Mouse (Mus musculus) limb, embryonic 14.5 days (tissue): Measurements from ENCODE around the gene Fam110a. TPM values are rescaled to one million over a fixed set of nuclear protein-coding genes. Genes with fewer than 3 reads are reported as not detected.

Source experiments
- ATAC-seq: fragments of 200-750 bp; cut with Nextera tagmentation; 2 replicates; pipeline ENCODE4 v1.8.0; 2017; ENCODE audit warnings: low read depth, moderate number of reproducible peaks, moderate TSS enrichment; ENCODE audit not compliant: low FRiP score
- DNase-seq: peaks from one replicate; pipeline ENCODE4 v3.0.0-alpha.2; 2015; ENCODE audit warnings: low spot score
- H3K27ac ChIP-seq: fragments of 300-500 bp; sonication (generic); replicated peaks from 2 replicates; pipeline ENCODE4 v1.5.1; 2014; ENCODE audit warnings: low read depth, mild to moderate bottlenecking, low read length, moderate library complexity, mixed read lengths
- H3K27me3 ChIP-seq: fragments of 300-500 bp; sonication (generic); 2 replicates; pipeline ENCODE4 v1.6.1; 2014; ENCODE audit warnings: low read length, mixed read lengths; ENCODE audit not compliant: control insufficient read depth, insufficient read depth
- H3K36me3 ChIP-seq: fragments of 300-500 bp; sonication (generic); 2 replicates; pipeline ENCODE4 v1.6.1; 2014; ENCODE audit warnings: mild to moderate bottlenecking, low read length, moderate library complexity, mixed read lengths; ENCODE audit not compliant: control insufficient read depth, insufficient read depth
- H3K4me1 ChIP-seq: fragments of 300-500 bp; sonication (generic); 2 replicates; pipeline ENCODE4 v1.6.1; 2014; ENCODE audit warnings: antibody characterized with exemption, low read length, mixed read lengths; ENCODE audit not compliant: control insufficient read depth, insufficient read depth
- H3K4me2 ChIP-seq: fragments of 300-500 bp; sonication (generic); replicated peaks from 2 replicates; pipeline ENCODE4 v1.6.1; 2014; ENCODE audit warnings: low read depth, mild to moderate bottlenecking, low read length, moderate library complexity; ENCODE audit not compliant: severe bottlenecking
- H3K4me3 ChIP-seq: fragments of 300-500 bp; sonication (generic); replicated peaks from 2 replicates; pipeline ENCODE4 v1.5.1; 2014; ENCODE audit warnings: low read length
- H3K9ac ChIP-seq: fragments of 300-500 bp; sonication (generic); 2 replicates; pipeline ENCODE4 v1.6.1; 2014; ENCODE audit warnings: mild to moderate bottlenecking, low read depth, low read length, moderate library complexity; ENCODE audit not compliant: severe bottlenecking
- H3K9me3 ChIP-seq: fragments of 300-500 bp; sonication (generic); 2 replicates; pipeline ENCODE4 v1.6.1; 2016; ENCODE audit warnings: low read length; ENCODE audit not compliant: control insufficient read depth
- POLR2A ChIP-seq: fragments of 200-500 bp; IDR thresholded peaks from 2 replicates; pipeline ENCODE4 v1.8.0; 2012; ENCODE audit warnings: inconsistent platforms, mild to moderate bottlenecking, moderate library complexity, borderline replicate concordance; ENCODE audit not compliant: insufficient read depth, insufficient read length; ENCODE audit errors: extremely low read depth
- WGBS: fragments of 180-500 bp; shearing (Covaris S2); extraction: QIAGEN DNeasy Blood & Tissue Kit; methylation state at CpG from one replicate; pipeline ENCODE4 v1.1.7; 2014; 5-methylcytosine and 5-hydroxymethylcytosine counted together
- polyA plus RNA-seq, 2 experiments: library from polyadenylated mRNA; depleted of rRNA in 1 of 2; stranded (reverse) in 1 of 2; unstranded in 1 of 2; fragments of >200 nt; fragmentation: Nextera tagmentation in 1 of 2; extraction: Ambion mirVana in 1 of 2; gene quantifications; 2 replicates each; pipeline versions ENCODE4 v1.2.1 to v1.2.3; 2012 to 2014

The Fam110a gene
- polyA plus RNA-seq, 2 experiments, result 14.6 to 23.5 TPM

DNA sequence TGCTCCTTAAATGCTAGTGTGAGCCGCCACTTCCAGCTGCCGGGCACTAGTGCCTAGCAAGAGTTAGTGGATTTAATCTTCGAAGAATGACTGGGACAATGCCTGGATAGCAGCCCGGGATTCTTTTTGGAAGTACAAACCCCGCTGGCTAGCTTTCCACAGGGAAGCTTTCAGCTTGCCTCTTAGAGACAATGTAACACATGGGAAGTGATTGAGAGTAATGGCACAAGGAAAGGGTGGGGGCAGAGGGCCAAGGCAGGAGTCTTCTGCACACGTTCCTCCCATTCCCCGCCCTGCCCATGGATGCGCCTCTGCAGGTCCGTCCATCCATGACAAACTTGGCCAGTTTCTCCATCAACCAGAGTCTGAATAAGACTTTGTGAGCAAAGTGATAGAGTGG lies 36.6 kb upstream of the Fam110a start:
- no peaks in the 10 kb centered on the region for H3K9me3 ChIP-seq
- TF ChIP-seq POLR2A, result no peak

GRCm38 (mm10) chr2:152015997-152016396 lies 36.0 kb upstream of the Fam110a start:
- ATAC-seq (no peak), DNase-seq (no peak)
- H3K4me2 ChIP-seq, result no peak overlapping the region
- no peaks in the 10 kb centered on the region for H3K4me1 ChIP-seq
- no peaks in the 10 kb centered on the region for H3K9me3 ChIP-seq
- no peak overlapping the region for H3K27ac ChIP-seq
- whole genome bisulfite sequencing, result 44% methylated on average over 4 of the region's 4 CpGs
- TF ChIP-seq POLR2A, result no peak
- H3K36me3 ChIP-seq, result no peaks in the 10 kb centered on the region
- no peak overlapping the region for H3K4me3 ChIP-seq
- H3K9ac ChIP-seq, result no peak overlapping the region
- H3K27me3 ChIP-seq, result no peaks in the 10 kb centered on the region

More for the DNA sequence above, 36.6 kb upstream of the Fam110a start:
- Histone ChIP-seq H3K27me3 (no peaks in the 10 kb centered on the region), H3K9ac (no peak overlapping the region), H3K4me1 (no peaks in the 10 kb centered on the region), H3K36me3 (no peaks in the 10 kb centered on the region), H3K27ac (no peak overlapping the region), H3K4me2 (no peak overlapping the region), H3K4me3 (no peak overlapping the region)
- WGBS, result 76% methylated on average over 9 of the region's 9 CpGs
- ATAC-seq (no peak), DNase-seq (no peak)

GRCm38 (mm10) chr2:152012701-152013100 lies 32.7 kb upstream of the Fam110a start:
- no peaks in the 10 kb centered on the region for H3K4me1 ChIP-seq
- 76% methylated on average over 2 of the region's 2 CpGs for WGBS
- H3K9ac ChIP-seq, result no peak overlapping the region
- no peaks in the 10 kb centered on the region for H3K27me3 ChIP-seq
- no peaks in the 10 kb centered on the region for H3K9me3 ChIP-seq
- ATAC-seq, result no peak
- TF ChIP-seq POLR2A, result no peak
- H3K36me3 ChIP-seq, result no peaks in the 10 kb centered on the region
- no peak for DNase-seq
- no peak overlapping the region for H3K27ac ChIP-seq
- no peak overlapping the region for H3K4me3 ChIP-seq
- no peak overlapping the region for H3K4me2 ChIP-seq

GRCm38 (mm10) chr2:152012222-152012621 lies 32.2 kb upstream of the Fam110a start:
- WGBS, result 66% methylated on average over 4 of the region's 4 CpGs
- H3K9ac ChIP-seq, result no peak overlapping the region

DNA sequence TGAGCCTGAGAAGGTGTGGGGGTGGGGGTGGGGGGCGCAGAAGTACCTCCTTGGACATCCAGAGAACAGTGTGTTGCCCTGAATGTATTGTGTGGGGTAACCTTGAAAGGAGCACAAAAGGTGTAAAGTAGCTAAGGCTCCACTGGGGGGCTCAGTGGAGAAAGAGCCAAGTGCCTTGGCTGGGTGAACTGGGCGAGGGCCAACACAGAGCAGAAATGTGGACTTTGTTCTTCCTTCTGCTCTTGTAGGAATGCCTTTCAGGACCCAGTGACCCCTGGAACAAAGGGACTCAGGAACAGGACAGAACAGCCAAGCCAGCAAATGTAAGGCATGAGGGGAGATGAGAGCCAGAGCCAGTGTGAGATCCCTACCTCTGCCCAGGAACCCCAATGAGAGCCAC lies 31.7 kb upstream of the Fam110a start:
- Histone ChIP-seq H3K4me1 (no peaks in the 10 kb centered on the region), H3K9me3 (no peaks in the 10 kb centered on the region), H3K9ac (no peak overlapping the region), H3K4me3 (no peak overlapping the region), H3K27ac (no peak overlapping the region), H3K4me2 (no peak overlapping the region), H3K36me3 (no peaks in the 10 kb centered on the region), H3K27me3 (no peaks in the 10 kb centered on the region)
- ATAC-seq (no peak), DNase-seq (no peak)
- 47% methylated on average over 2 of the region's 2 CpGs for WGBS
- TF ChIP-seq POLR2A, result no peak

More at GRCm38 (mm10) chr2:152012222-152012621, 32.2 kb upstream of the Fam110a start:
- Histone ChIP-seq H3K4me2 (no peak overlapping the region), H3K9me3 (no peaks in the 10 kb centered on the region), H3K4me3 (no peak overlapping the region), H3K27ac (no peak overlapping the region), H3K27me3 (no peaks in the 10 kb centered on the region), H3K4me1 (no peaks in the 10 kb centered on the region), H3K36me3 (no peaks in the 10 kb centered on the region)
- TF ChIP-seq POLR2A, result no peak
- no peak for DNase-seq
- no peak for ATAC-seq

DNA sequence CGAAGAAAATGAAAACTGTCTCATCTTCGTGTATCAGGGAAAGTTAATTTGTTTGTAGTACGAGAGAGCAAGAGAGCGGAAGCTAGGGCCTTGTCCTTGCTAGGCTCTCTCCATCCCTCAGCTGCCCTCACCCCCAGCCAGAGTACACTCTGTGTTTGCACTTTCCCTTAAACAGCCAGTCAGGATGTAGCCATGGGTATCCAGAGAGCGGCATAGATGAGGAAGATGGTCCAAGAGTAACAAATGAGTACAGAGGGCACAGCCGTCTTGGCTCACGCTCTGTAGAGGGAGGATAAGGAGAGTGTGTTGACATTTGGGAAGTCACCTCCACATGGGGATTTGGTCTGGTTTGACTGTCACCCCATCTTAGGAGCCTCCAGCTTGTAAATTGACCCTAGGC lies 30.6 kb upstream of the Fam110a start:
- Histone ChIP-seq H3K27me3 (no peaks in the 10 kb centered on the region), H3K9me3 (no peaks in the 10 kb centered on the region), H3K9ac (no peak overlapping the region), H3K4me2 (no peak overlapping the region), H3K4me1 (no peaks in the 10 kb centered on the region), H3K4me3 (no peak overlapping the region), H3K27ac (no peak overlapping the region), H3K36me3 (no peaks in the 10 kb centered on the region)
- no peak for DNase-seq
- no peak for ATAC-seq
- TF ChIP-seq POLR2A, result no peak
- WGBS, result 86% methylated on average over 7 of the region's 7 CpGs
